Mouse (Mus musculus) lung, postnatal 25 days (tissue): ENCODE data around the gene Actb.
A peak's percentile ranks its signal among the peaks of the same experiment; 100 is the strongest.
"Not testable (repeated sequence)": the region's sequence is repeated elsewhere in the genome, so short reads cannot be mapped to it uniquely, and the experiment has no call there.

Experiments
- DNase-seq: peaks from one replicate; pipeline ENCODE4 v3.0.0; 2022; ENCODE audit warnings: low spot score

Gene Actb

DNA sequence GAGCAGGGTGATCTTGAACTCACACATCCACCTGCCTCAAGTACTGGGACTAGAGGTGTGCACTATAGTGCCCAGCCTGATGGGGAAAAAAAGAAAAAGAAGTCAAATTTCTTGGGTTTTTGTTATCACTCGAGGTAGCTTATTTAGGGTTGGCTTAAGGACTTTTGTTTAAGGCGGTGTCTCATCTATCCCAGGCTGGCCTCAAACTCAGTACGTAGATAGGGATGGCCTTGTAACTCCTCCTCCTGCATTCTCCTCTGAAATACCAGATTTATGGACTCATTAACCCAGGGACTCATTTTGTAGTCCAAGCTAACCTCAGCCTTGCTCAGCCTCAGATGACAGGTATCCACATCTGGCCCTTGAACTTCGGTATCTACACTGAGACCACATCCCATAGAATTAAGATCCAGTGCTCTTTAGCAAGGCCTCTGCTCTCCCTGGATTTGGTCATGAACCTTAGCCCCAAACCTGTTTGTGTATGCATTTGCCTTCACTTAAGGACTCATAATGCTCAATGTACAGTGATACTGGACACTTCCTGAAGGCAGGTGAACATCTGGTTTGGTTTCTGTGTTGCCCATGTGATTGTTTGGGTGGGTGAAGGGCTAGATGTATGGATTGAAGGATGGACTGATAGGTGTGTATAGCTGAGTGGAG lies 4.6 kb downstream of the Actb start:
- DNase-seq: no peak

DNA sequence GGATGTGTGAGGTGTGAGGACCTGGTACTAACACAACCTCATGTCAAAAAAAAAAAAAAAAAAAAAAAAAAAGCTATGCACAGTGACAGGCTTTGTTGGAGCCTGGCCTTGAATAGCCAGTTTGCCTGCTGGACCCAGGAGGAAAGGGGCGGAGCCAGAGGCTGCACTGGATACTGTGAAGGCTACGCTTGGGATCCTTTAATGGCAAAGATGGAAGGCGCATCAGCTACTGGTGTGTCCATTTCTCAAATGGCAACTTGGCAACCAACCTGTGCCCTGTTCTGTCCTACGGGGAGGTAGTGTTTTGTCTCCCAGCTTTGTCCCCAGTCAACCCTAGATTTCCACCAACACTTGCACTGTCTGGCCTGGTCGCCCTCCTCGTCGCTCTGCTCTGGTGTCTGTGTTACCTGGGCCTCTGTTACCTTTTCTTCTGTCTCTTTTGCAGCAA lies 5.2 kb downstream of the Actb start:
- peak; percentile 48 for DNase-seq

DNA sequence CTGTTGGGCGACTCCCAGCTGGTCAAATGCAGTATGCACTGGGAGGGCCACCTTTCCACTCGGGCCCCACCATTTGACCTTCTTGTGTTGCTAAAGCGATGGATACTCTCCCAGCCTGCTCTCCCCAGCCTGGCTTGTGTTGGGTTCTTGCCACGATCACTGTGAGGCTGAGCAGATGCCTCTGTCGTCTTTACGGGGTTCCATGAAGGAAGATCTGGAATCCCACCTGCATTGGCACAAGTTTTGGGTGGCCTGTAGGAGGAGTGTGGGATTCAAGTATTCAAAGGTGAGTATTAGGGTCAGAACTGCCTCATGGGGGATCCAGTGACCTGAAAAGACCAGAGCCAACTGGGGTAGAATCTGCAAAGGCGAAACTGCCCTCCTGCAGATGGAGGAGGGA lies 5.9 kb downstream of the Actb start:
- no peak for DNase-seq

DNA sequence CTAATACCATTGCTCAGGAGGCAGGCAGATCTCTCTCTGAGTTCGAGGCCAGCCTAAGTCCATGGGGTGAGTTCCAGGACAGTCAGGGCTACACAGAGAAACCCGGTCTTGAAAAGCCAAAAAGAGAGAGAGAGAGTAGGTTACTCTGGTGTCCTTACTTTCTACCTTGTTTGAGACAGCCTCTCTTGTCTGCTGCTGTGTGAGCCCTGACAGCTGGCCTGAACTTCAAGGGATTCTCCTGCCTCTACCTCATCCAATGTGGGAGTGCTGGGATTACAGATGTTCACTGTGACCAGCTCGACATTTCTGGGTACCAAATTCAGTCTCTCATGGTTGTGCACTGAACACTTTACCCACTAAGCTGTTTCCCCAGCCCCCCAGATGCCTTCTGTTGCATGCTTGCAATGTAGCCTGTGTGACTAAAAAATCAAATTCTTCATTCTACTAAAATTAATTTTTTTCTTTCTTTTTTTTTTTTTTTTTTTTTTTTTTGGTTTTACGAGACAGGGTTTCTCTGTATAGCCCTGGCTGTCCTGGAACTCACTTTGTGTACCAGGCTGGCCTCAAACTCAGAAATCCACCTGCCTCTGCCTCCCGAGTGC lies 6.5 kb downstream of the Actb start:
- no peak for DNase-seq

DNA sequence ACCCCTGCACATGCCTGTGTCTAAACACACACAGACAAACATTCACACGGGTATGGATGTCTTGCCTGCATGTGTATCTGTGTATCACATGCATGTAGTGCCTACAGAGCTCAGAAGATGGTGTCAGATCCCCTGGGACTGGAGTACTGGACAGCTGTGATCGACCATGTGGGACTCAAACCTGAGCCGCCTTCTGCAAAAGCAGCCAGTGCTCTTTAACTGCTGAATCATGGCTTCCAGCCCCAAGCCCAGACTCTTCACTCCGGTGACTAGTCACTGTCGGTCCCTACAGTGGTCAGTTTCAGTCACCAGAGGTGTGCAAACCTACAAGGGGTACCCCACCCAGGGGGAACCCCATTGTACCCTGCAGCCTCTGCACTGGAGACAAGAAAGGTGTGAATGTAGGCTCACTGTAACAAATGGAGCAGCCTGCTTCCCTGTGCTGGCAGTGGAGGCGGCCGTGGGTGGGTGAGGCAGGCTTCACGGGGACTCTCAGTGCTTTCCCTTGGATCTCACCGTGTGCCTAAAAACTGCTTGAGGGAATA lies 7.4 kb downstream of the Actb start:
- DNase-seq: no peak

DNA sequence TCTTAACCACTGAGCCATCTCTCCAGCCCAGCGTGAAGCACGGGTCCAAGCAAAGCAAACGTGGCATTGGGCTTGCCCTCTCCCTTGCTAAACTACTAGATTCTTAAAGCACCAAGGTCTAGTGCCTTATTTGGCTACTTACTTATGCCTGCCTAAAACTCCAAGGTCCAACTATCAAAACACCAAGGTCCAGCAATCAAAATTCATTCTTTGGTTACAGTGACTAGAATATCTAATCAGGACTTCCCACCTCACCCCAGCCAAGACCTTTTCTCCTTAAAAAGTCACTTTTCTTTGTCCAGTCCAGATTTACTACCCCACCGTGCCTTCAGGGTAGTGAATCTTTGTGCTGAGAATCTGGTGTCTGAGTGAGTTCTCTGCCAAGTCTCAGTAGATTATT lies 8.2 kb downstream of the Actb start:
- no peak for DNase-seq

DNA sequence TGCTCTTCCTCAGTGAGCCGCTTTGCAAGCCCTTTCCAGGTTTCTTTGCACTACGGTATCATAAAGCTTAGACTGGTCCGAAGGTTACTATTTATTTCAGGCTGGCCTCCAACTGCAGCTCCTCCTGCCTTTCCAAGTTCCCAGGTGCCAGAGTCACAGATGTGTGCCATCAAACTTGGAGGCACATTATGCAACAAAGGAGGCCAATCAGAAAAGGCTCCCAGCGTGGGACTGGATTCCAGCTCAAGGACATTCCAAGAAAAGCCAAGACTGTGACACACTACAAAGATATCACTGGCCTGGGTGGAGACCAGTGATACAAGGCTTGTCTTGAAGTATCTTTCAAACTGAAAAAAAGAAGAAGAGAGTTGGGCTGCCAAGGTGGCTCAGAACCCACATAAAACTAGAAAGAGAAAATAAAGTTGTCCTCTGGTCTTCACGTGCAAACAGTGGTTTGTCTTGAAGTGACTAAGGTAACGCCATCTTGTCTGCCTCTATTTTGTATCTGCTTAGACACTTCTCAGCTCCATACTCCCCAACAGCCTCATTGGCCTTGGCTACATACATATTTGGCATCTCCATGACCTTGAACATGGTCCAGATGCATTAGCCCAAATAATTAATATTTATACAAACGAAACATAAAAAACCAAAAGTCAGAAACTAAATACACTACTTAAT lies 8.8 kb downstream of the Actb start:
- no peak for DNase-seq

DNA sequence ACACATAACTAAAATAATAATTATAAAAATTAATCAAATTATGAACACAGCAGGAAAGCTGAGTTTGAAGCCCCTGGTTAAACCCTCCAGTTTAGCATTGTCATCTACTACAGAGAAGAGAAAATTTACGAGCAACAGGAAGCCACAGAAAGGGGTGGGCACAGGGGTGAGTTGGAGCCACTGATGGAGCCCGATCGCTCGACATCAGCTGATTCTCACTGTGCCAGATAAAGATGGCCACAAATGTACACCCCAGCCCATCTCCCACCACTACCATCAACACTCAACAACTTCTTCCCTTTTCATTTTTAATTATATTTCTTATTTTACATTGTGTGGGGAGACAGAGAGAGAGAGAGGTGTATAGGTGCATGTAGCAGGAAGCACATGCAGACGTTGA lies 9.8 kb downstream of the Actb start:
- no peak for DNase-seq

DNA sequence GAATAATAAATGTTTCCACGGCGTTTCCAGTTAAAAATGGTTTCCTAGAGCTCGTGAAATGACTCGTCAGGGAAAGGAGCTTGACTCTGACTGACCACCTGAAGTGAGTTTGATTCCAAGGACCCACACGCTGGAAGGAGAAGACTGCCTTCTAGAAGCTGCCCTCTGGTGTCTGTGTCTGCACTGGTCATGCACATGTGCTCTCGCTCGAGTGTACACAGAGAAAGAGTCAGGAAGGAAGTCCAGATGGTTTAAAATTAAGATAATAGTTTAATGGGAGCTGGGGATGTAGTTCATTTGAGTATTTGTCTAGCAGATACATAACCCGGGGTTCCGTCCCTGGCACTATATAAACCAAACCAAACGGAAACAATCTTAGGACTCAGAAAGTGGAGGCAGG lies 10.4 kb downstream of the Actb start:
- no peak for DNase-seq

DNA sequence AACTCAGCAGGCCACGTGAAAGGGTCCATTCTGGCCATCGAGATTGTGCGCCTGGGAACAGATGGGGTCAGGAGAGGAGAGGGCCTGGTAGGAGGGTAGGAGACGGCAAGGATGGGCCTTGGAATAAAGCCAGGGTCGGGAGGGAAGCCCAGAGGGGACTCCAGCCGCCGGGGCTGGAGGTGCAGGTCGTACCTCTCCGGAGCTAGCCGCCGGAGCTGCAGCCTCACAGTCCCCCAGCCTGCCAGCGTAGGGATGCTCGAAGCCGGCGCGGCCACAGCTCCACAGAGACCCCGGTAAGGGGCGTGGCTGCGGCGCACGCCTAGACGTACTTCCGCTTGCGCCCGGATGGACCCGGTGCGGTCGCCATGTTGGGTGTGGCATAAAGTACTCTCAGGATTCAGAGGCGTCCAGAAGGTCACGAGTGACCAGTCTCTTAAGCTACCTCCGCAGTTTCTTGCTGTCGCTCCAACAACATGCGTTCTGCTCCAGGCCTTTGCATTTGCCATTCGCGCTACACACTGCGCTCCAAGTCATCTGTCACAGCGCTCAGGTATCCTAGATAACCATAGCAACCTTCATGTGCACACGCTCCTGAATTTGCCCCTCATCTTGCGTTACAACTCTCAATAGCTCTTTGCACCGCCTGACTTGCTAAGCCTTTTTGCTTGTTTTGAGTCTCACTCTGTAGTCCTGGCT lies 11.5 kb downstream of the Actb start, which contains the start of gene Fbxl18:
Fbxl18 (minus strand) TSS at position 504 of the 696 bp plus-strand sequence.
- DNase-seq: peak; percentile 90

DNA sequence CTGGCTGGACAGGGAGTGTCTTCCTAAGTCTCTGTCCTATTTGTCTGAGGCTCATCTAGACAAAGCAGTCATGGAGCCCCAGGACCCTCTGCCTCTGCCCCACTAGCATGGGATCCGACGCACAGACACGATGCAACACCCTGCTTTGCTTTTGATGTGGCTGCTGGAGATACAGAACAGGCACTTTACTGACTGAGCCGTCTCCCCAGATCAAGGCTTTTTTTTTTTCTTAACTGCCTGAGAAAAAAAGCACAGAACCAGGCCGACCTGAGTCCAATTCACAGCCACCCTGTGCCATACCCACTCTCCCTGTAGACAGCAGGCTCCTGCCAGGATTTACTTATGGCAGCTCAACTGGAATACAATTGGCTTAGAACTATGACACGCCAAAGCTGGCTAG lies 15.2 kb downstream of the Actb start:
- DNase-seq: no peak

DNA sequence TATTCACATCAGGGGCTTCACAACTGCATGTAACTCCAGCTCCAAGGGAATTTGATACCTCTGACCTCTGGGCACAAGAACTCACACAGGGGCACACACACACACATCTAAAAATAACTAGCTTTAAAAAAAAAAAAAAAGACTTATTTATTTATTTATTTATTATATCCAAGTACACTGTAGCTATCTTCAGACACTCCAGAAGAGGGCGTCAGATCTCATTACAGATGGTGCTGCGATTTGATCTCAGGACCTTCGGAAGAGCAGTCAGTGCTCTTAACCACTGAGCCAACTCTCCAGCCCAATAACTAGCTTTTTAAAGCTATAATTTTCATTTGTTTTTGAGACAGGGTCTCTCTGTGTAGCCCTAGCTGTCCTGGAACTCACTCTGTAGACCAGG lies 19.0 kb downstream of the Actb start:
- not testable (repeated sequence) for DNase-seq

DNA sequence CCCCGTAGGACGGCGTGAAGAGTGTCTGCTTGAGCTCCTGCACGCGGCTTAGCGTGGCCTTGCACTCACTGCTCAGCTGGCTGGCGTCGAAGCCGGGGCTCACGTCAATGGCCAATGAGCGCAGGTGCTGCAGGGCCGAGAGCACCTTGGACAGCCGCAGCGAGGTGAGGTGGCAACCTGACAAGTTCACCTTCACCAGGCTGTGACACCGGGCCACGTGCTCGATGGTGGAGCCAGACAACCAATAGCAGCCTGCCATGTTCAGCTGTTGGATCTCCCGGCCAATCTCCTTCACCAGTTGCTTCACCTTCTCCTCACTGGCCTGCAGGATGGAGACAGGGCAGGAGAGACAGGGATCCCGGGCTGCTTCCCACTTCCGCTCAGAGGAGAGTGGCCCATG lies 19.8 kb downstream of the Actb start:
- DNase-seq: no peak

DNA sequence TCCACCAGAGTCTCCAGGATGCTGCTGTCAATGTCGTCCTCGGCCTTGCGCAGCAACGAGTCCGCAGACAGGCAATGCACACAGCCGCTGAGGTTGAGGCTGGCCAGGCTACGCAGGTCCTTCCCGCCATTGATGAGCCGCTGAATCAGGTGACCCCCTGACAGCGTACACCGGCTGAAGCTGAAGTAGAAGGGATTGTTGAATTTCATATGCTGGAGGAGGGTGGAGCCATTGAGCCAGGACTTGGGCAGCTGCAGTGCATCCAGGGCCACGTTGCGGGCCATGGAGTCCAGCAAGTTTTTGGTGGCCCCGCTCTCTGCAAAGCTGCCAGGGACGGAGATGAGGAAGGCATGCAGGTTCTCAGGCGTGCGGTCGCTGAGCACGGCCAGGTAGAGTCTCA lies 20.4 kb downstream of the Actb start:
- DNase-seq: no peak

DNA sequence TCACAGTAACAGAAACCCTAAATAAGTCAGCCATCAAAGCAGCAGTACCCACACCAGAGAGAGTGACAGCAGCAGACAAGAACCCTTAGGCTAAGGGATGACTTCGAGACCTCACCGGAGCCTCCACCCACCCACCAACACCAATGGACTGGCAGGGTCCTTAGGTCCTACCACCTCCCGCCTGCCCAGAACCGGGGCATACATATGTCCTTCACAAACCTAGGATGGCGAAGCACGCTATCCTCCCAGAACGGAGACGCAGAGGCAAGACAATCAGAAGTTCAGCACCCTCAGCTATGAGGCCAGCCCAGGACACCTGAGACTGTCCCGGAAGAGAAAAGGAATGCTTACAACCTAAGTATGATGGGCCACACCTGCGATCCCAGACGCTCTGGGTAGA lies 24.1 kb downstream of the Actb start:
- DNase-seq: no peak

DNA sequence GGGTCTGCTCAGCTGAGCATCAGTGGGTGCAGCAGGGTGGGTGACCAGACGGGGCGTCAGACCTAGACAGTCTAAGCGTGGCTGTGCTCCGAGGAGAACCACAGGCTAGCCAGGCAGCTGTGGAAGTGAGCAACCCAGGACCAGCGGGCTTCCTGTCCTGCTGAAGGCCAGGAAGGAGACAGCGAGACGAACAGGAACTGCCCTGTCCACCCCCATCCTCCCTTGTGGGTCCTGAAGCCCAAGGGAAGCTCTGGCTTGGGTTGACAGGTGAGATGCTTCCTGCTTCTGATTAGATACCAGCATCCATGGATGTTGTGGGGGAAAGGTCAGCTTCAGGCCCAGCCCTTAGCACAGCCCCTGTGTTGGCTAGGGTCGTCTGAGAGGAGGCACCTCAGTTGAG lies 24.6 kb downstream of the Actb start:
- no peak for DNase-seq

DNA sequence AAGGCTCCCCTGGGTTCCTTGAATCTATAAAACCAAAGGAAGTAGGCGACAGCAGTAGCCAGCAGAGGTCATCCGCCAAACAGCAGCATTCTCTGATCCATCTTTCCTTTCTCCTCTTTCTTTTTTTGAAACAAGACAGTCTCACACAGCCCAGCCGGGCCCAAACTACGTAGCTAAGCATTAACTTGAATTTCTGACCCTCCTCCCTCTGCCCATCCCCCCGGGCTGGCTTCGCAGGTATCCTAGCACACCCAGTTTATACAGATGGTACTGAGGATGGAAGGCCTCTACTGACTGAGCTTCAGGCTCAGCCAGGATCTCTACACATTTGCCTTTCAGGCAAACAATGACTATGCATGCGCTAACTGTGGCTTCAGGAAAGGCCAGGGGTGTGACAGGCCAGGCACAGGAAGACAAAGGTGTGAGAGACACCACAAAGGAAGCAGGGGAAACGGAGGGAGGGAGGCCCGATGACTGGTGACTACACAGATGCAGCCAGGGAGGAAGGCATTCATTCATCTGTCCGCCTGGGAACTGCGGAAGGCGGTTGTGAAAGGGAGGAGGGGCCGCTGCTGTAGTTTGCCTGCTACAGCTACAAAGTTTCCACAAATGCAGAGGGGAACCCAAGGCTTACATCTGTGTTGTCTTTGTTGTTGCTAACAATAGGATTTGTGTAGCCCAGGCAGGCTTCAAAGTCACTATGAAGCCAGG lies 25.6 kb downstream of the Actb start:
- DNase-seq: peak; percentile 35

DNA sequence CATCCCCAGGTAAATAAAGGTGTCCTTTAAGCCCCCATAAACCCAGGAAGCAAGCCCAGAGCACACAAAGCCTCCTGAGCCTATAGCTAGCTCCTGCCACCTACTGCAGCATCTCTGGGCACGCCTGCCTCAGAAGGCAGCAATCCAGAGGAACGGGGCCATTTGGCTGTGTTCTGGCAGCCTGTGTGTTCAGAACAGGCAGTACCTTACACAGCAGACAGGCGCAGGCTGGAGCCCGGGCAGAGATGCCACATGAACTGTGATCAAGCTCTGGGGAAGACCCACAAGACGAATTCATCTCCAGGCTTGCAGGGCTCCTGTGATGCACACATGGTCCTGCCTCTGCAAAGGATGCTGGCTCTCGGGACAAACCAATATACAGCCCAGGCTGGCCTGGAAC lies 26.3 kb downstream of the Actb start:
- no peak for DNase-seq

DNA sequence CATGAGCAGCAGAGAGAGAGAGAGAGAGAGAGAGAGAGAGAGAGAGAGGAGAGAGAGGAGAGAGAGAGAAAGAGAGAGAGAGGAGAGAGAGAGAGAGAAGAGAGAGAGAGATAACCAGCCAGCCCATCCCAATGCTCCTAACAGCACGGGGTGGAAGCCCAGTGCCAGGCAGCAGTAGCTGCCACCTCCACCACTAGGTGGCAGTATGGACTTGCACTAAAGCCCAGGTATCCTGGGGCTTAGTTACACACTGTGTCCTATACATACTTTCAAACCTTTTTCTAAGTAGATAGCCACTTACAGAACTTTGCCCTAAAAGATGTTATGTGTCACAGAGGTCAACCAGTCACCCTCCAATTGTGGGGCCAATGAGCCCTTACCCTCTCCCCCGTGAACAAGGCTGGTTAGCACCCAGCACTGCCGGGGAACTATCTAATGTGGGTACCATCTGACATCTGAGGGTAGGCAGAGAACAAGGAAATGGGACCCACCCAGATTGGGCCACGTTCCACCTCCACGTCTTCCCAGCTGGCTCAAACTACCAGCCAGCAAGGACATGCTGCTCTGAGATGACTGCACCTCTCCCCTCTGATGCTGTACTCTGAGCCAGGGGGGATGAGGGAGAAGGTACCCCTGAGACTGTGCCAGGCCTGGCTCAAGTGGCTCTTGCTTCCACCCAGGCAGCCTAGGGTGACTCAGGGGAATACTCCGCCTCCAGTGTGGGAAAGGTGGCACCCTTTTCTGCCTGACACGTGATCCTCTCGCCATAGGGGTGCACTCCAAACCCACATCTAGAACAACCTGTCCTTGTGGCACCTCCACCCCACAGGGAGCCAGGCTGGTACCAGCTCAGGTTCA lies 27.0 kb downstream of the Actb start:
- DNase-seq: peak; percentile 83

DNA sequence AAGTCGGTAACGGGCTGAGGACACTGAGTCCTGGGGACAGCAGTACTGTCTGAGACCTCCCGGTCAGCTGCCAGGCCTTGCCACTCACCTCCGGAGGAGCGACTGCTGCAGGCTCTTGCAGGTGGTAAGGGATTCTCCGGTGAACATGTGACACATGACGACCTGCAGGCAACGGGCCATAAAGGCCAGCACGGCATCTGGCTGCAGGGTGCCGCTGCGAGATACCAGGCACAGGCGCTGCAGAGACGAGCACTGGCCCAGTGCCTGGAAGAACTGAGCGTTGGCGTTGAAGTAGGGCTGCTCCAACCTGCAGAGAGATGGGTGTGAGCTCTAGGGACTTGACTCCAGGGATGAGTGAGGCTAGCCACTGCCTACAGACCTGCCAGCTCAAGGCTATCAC lies 28.0 kb downstream of the Actb start:
- DNase-seq: no peak
